Mouse (Mus musculus) liver, embryonic 14.5 days (tissue): ENCODE data around the gene 4931406P16Rik. TPM values are rescaled to one million over a fixed set of nuclear protein-coding genes. Genes with fewer than 3 reads are reported as not detected.
A peak's percentile ranks its signal among the peaks of the same experiment; 100 is the strongest.

ENCODE experiments used
- ATAC-seq: fragments of 200-750 bp; cut with Nextera tagmentation; 2 replicates; pipeline ENCODE4 v1.8.0; 2017; ENCODE audit warnings: moderate number of reproducible peaks, mild to moderate bottlenecking, moderate library complexity; ENCODE audit not compliant: insufficient read depth
- DNase-seq, 3 experiments: peaks; one replicate each; pipeline ENCODE4 v3.0.0-alpha.2; 2012 to 2013; ENCODE audit warnings: low read depth in 3 of 3, low spot score in 3 of 3
- H3K27ac ChIP-seq: fragments of 300-500 bp; sonication (generic); 2 replicates; pipeline ENCODE4 v1.5.1; 2014; ENCODE audit warnings: moderate library complexity, mild to moderate bottlenecking, control low read depth, inconsistent platforms
- H3K27me3 ChIP-seq: fragments of 300-500 bp; sonication (generic); 2 replicates; pipeline ENCODE4 v1.6.1; 2014; ENCODE audit warnings: mild to moderate bottlenecking, low read length, moderate library complexity; ENCODE audit not compliant: control insufficient read depth, insufficient read depth
- H3K36me3 ChIP-seq: fragments of 300-500 bp; sonication (generic); replicated peaks from 2 replicates; pipeline ENCODE4 v1.6.1; 2014; ENCODE audit warnings: low read depth; ENCODE audit not compliant: control insufficient read depth, insufficient read depth
- H3K4me1 ChIP-seq, 2 experiments: fragments of 200-500 bp in 1 of 2; fragments of 300-500 bp in 1 of 2; sonication (generic) in 1 of 2; replicated peaks; 2 replicates each; pipeline ENCODE4 v1.6.1; 2012 to 2014; ENCODE audit warnings: antibody characterized with exemption in 1 of 2, inconsistent platforms in 1 of 2, low read length in 1 of 2; ENCODE audit not compliant: control insufficient read depth in 2 of 2, insufficient read depth in 2 of 2
- H3K4me2 ChIP-seq: fragments of 300-500 bp; sonication (generic); 2 replicates; pipeline ENCODE4 v1.6.1; 2014; ENCODE audit warnings: low read depth, mild to moderate bottlenecking, control low read depth, moderate library complexity
- H3K4me3 ChIP-seq, 2 experiments: fragments of 200-500 bp in 1 of 2; fragments of 300-500 bp in 1 of 2; sonication (generic) in 1 of 2; 2 replicates each; pipeline ENCODE4 v1.5.1; 2012 to 2014; ENCODE audit warnings: low read depth in 2 of 2, low read length in 2 of 2, mild to moderate bottlenecking in 2 of 2, control low read depth in 1 of 2, inconsistent platforms in 1 of 2, moderate library complexity in 1 of 2; ENCODE audit not compliant: insufficient read depth in 1 of 2
- H3K9ac ChIP-seq: fragments of 300-500 bp; sonication (generic); replicated peaks from 2 replicates; pipeline ENCODE4 v1.6.1; 2014; ENCODE audit warnings: mild to moderate bottlenecking, control low read depth, moderate library complexity
- H3K9me3 ChIP-seq: fragments of 300-500 bp; sonication (generic); 2 replicates; pipeline ENCODE4 v1.6.1; 2016; ENCODE audit warnings: low read length, mixed read lengths; ENCODE audit not compliant: control insufficient read depth
- CTCF ChIP-seq: IDR thresholded peaks from 2 replicates; pipeline ENCODE4 v1.5.1; 2016; ENCODE audit warnings: antibody characterized with exemption, low read depth, control low read depth
- EP300 ChIP-seq: IDR thresholded peaks from 2 replicates; pipeline ENCODE4 v1.6.1; 2016; ENCODE audit warnings: antibody characterized with exemption, low read depth
- WGBS: fragments of 180-500 bp; shearing (Covaris S2); extraction: QIAGEN DNeasy Blood & Tissue Kit; methylation state at CpG from one replicate; pipeline ENCODE4 v1.1.7; 2014; ENCODE audit not compliant: insufficient replicate concordance; 5-methylcytosine and 5-hydroxymethylcytosine counted together
- polyA plus RNA-seq, 2 experiments: library from polyadenylated mRNA; depleted of rRNA in 1 of 2; stranded (reverse) in 1 of 2; unstranded in 1 of 2; fragments of >200 nt; fragmentation: Nextera tagmentation in 1 of 2; extraction: Ambion mirVana in 1 of 2; gene quantifications; 2 replicates each; pipeline versions ENCODE4 v1.2.1 to v1.2.3; 2012 to 2014

4931406P16Rik gene
- polyA plus RNA-seq, 2 experiments, result 10.1 to 13.9 TPM

GRCm38 (mm10) chr7:34250738-34251137 lies 62.6 kb downstream of the 4931406P16Rik start, which contains the start of gene Gm6096:
Gene Gm6096, plus strand, starts transcription at chr7:34251038.
- Histone ChIP-seq H3K9ac (no peak within 1 kb of the TSS), H3K27me3 (no peaks in the 10 kb centered on the region), H3K4me3 (no peak within 1 kb of the TSS), H3K4me1 (no peaks in the 10 kb centered on the region), H3K4me2 (no peak within 1 kb of the TSS), H3K9me3 (no peaks in the 10 kb centered on the region), H3K27ac (no peak within 1 kb of the TSS), H3K36me3 (peaks cover 44% of the 10 kb centered on the region)
- no peak for TF ChIP-seq EP300
- TF ChIP-seq CTCF, result no peak; the same call in 1 of the 2 replicates
- DNase-seq, result no peak
- WGBS, result 85% methylated on average over 7 of the region's 7 CpGs
- ATAC-seq, result no peak

GRCm38 (mm10) chr7:34246870-34247499 lies 66.4 kb downstream of the 4931406P16Rik start:
- H3K36me3 ChIP-seq, result peaks cover 55% of the 10 kb centered on the region
- 81% methylated on average over 3 of the region's 3 CpGs for WGBS

GRCm38 (mm10) chr7:34242176-34242575 lies 71.2 kb downstream of the 4931406P16Rik start:
- Histone ChIP-seq H3K4me2 (no peak overlapping the region), H3K9me3 (no peaks in the 10 kb centered on the region), H3K27ac (no peak overlapping the region), H3K9ac (no peak overlapping the region), H3K36me3 (peaks cover 61% of the 10 kb centered on the region), H3K27me3 (no peaks in the 10 kb centered on the region), H3K4me1 (no peaks in the 10 kb centered on the region), H3K4me3 (no peak overlapping the region)
- DNase-seq (no peak), ATAC-seq (no peak)
- no peak for TF ChIP-seq CTCF
- no peak for TF ChIP-seq EP300
- WGBS, result 84% methylated on average over 11 of the region's 11 CpGs

More at GRCm38 (mm10) chr7:34246870-34247499, 66.4 kb downstream of the 4931406P16Rik start:
- DNase-seq (no peak), ATAC-seq (no peak)
- H3K4me3 ChIP-seq, result no peak overlapping the region
- H3K4me1 ChIP-seq, result no peaks in the 10 kb centered on the region
- H3K9ac ChIP-seq, result no peak overlapping the region
- H3K27ac ChIP-seq, result no peak overlapping the region
- H3K27me3 ChIP-seq, result no peaks in the 10 kb centered on the region
- TF ChIP-seq EP300, result no peak
- no peak for TF ChIP-seq CTCF
- no peaks in the 10 kb centered on the region for H3K9me3 ChIP-seq
- no peak overlapping the region for H3K4me2 ChIP-seq

GRCm38 (mm10) chr7:34238086-34238485 lies 75.3 kb downstream of the 4931406P16Rik start:
- peaks cover 4 to 10% of the 10 kb centered on the region in 2 experiments for H3K4me1 ChIP-seq
- H3K4me2 ChIP-seq, result no peak overlapping the region
- H3K27me3 ChIP-seq, result no peaks in the 10 kb centered on the region
- WGBS, result 86% methylated on average over 5 of the region's 5 CpGs
- no peak for TF ChIP-seq CTCF
- no peak for TF ChIP-seq EP300
- peaks cover 34% of the 10 kb centered on the region for H3K36me3 ChIP-seq
- no peaks in the 10 kb centered on the region for H3K9me3 ChIP-seq
- no peak overlapping the region for H3K4me3 ChIP-seq
- H3K9ac ChIP-seq, result no peak overlapping the region
- H3K27ac ChIP-seq, result no peak overlapping the region
- ATAC-seq (no peak), DNase-seq (no peak)

GRCm38 (mm10) chr7:34235602-34236001 lies 77.7 kb downstream of the 4931406P16Rik start:
- H3K27me3 ChIP-seq, result no peaks in the 10 kb centered on the region
- no peak overlapping the region for H3K9ac ChIP-seq
- no peak for ATAC-seq
- no peak overlapping the region for H3K4me2 ChIP-seq
- no peak overlapping the region for H3K4me3 ChIP-seq
- H3K9me3 ChIP-seq, result no peaks in the 10 kb centered on the region
- H3K4me1 ChIP-seq, result peaks cover 14 to 20% of the 10 kb centered on the region in 2 experiments
- TF ChIP-seq CTCF, result 0 out of 2 replicates have a peak, but pooled peaks have one; percentile 2
- TF ChIP-seq EP300, result no peak
- H3K27ac ChIP-seq, result no peak overlapping the region
- H3K36me3 ChIP-seq, result peaks cover 22% of the 10 kb centered on the region
- WGBS, result 78% methylated on average over 5 of the region's 5 CpGs
- DNase-seq, result no peak
